Mouse (Mus musculus): Measurements from ENCODE around the gene Ppp2r1b.

GRCm38 (mm10) chr9:50850271-50850670 is 5.2 kb downstream of the Ppp2r1b start:
- TF ChIP-seq CTCF (IDR thresholded peaks at IDR 0.05; ENCODE audit: borderline replicate concordance, control insufficient read depth, extremely low read depth, insufficient read depth, low read length, poor library complexity) (no peak), POLR2A (IDR thresholded peaks at IDR 0.05; ENCODE audit: control insufficient read depth, extremely low read depth, insufficient read depth, low read length, poor library complexity) (no peak)

Measured in thymus, adult 2 months (tissue).